Mouse (Mus musculus) limb, embryonic 15.5 days (tissue): Measurements from ENCODE around the gene Plaa. TPM values are rescaled to one million over a fixed set of nuclear protein-coding genes. Genes with fewer than 3 reads are reported as not detected.
"Not testable (repeated sequence)": the region's sequence is repeated elsewhere in the genome, so short reads cannot be mapped to it uniquely, and the experiment has no call there.

Experiments
- ATAC-seq: fragments of 200-750 bp; cut with Nextera tagmentation; 2 replicates; pipeline ENCODE4 v1.8.0; 2017; ENCODE audit warnings: low read depth, moderate TSS enrichment; ENCODE audit not compliant: insufficient number of reproducible peaks, low FRiP score, low TSS enrichment
- H3K27ac ChIP-seq: fragments of 300-500 bp; sonication (generic); 2 replicates; pipeline ENCODE4 v1.5.1; 2015; ENCODE audit warnings: moderate library complexity, mild to moderate bottlenecking, inconsistent platforms
- H3K27me3 ChIP-seq: fragments of 300-500 bp; sonication (generic); 2 replicates; pipeline ENCODE4 v1.6.1; 2015; ENCODE audit warnings: inconsistent platforms
- H3K36me3 ChIP-seq: fragments of 300-500 bp; sonication (generic); 2 replicates; pipeline ENCODE4 v1.6.1; 2015; ENCODE audit warnings: inconsistent platforms
- H3K4me1 ChIP-seq: fragments of 300-500 bp; sonication (generic); 2 replicates; pipeline ENCODE4 v1.6.1; 2015; ENCODE audit warnings: inconsistent platforms
- H3K4me2 ChIP-seq: fragments of 300-500 bp; sonication (generic); 2 replicates; pipeline ENCODE4 v1.6.1; 2015; ENCODE audit warnings: mild to moderate bottlenecking, inconsistent platforms
- H3K4me3 ChIP-seq: fragments of 300-500 bp; sonication (generic); 2 replicates; pipeline ENCODE4 v1.5.1; 2015; ENCODE audit warnings: mild to moderate bottlenecking, inconsistent platforms
- H3K9ac ChIP-seq: fragments of 300-500 bp; sonication (generic); 2 replicates; pipeline ENCODE4 v1.6.1; 2015; ENCODE audit warnings: inconsistent platforms
- H3K9me3 ChIP-seq: fragments of 300-500 bp; sonication (generic); 2 replicates; pipeline ENCODE4 v1.6.1; 2016; ENCODE audit warnings: inconsistent platforms
- WGBS: fragments of 180-500 bp; shearing (Covaris S2); methylation state at CpG from one replicate; pipeline ENCODE4 v1.1.7; 2015; 5-methylcytosine and 5-hydroxymethylcytosine counted together
- polyA plus RNA-seq: library from polyadenylated mRNA; unstranded; fragments of >200 nt; fragmentation: Nextera tagmentation; extraction: Ambion mirVana; gene quantifications from 2 replicates; pipeline ENCODE4 v1.2.1, GENCODE M21; 2015

Plaa gene
- 55.8 and 57.3 TPM in 2 replicates for polyA plus RNA-seq

- Histone ChIP-seq H3K4me1 (peaks cover 13% of the 10 kb centered on the region), H3K9ac (peak within 1 kb of the TSS; percentile 71), H3K27me3 (no peaks in the 10 kb centered on the region), H3K4me3 (peak within 1 kb of the TSS; percentile 68), H3K4me2 (peak within 1 kb of the TSS; percentile 74), H3K27ac (peak within 1 kb of the TSS; percentile 92), H3K36me3 (no peaks in the 10 kb centered on the region), H3K9me3 (no peaks in the 10 kb centered on the region)
- peak; percentile 98 for ATAC-seq
- WGBS = under 1% methylated on average over 61 of the region's 61 CpGs
Observed at GRCm38 (mm10) chr4:94603031-94603629, at the start of gene Plaa. Gene Plaa (minus strand): TSS chr4:94603244.

GRCm38 (mm10) chr4:94650426-94651175, 47.6 kb upstream of the Plaa start:
- not testable (repeated sequence) for H3K27ac ChIP-seq, ATAC-seq, H3K4me3 ChIP-seq, H3K4me1 ChIP-seq, H3K27me3 ChIP-seq, H3K9me3 ChIP-seq, H3K9ac ChIP-seq, H3K4me2 ChIP-seq
- H3K36me3 ChIP-seq = peaks cover 17% of the 10 kb centered on the region; the same call in 1 of the 2 replicates
- 64% methylated on average over 5 of the region's 5 CpGs for WGBS

- Histone ChIP-seq H3K4me2 (no peak within 1 kb of the TSS), H3K27me3 (no peaks in the 10 kb centered on the region)
- 70% methylated on average over 3 of the region's 3 CpGs for WGBS
Observed at GRCm38 (mm10) chr4:94649920-94650319, 46.9 kb upstream of the Plaa start, which contains the start of gene Lrrc19. Gene Lrrc19 (minus strand): TSS chr4:94650144.

GRCm38 (mm10) chr4:94643141-94643540, 40.1 kb upstream of the Plaa start:
- Histone ChIP-seq H3K4me2 (no peak overlapping the region), H3K9me3 (no peaks in the 10 kb centered on the region), H3K4me1 (no peaks in the 10 kb centered on the region), H3K27me3 (no peaks in the 10 kb centered on the region), H3K4me3 (no peak overlapping the region), H3K36me3 (0 out of 2 replicates have a peak, but pooled peaks cover 2% of the 10 kb centered on the region), H3K9ac (no peak overlapping the region), H3K27ac (no peak overlapping the region)
- ATAC-seq = no peak
- 90% methylated on average over 2 of the region's 2 CpGs for WGBS

More at GRCm38 (mm10) chr4:94649920-94650319, 46.9 kb upstream of the Plaa start, which contains the start of gene Lrrc19:
- no peaks in the 10 kb centered on the region for H3K4me1 ChIP-seq
- H3K27ac ChIP-seq = no peak within 1 kb of the TSS
- H3K9ac ChIP-seq = no peak within 1 kb of the TSS
- no peaks in the 10 kb centered on the region for H3K9me3 ChIP-seq
- no peak for ATAC-seq
- H3K4me3 ChIP-seq = no peak within 1 kb of the TSS
- peaks cover 10% of the 10 kb centered on the region; the same call in 1 of the 2 replicates for H3K36me3 ChIP-seq

- H3K4me3 ChIP-seq = no peak overlapping the region
- WGBS = 65% methylated on average over 2 of the region's 2 CpGs
- H3K9ac ChIP-seq = no peak overlapping the region
- no peak overlapping the region for H3K27ac ChIP-seq
- H3K36me3 ChIP-seq = peaks cover 8% of the 10 kb centered on the region
- H3K4me2 ChIP-seq = no peak overlapping the region
- no peaks in the 10 kb centered on the region for H3K9me3 ChIP-seq
- peaks cover 2% of the 10 kb centered on the region; the same call in 1 of the 2 replicates for H3K4me1 ChIP-seq
- no peak for ATAC-seq
- H3K27me3 ChIP-seq = no peaks in the 10 kb centered on the region
Observed at GRCm38 (mm10) chr4:94620077-94620476, 17.0 kb upstream of the Plaa start.

- Histone ChIP-seq H3K27ac (peak overlapping the region; percentile 84), H3K4me3 (peak overlapping the region; percentile 70), H3K27me3 (no peaks in the 10 kb centered on the region), H3K9ac (peak overlapping the region; percentile 72), H3K36me3 (no peaks in the 10 kb centered on the region), H3K9me3 (no peaks in the 10 kb centered on the region), H3K4me2 (peak overlapping the region; percentile 59), H3K4me1 (peaks cover 4% of the 10 kb centered on the region; the same call in 1 of the 2 replicates)
- 0% methylated on average over 18 of the region's 18 CpGs for WGBS
- ATAC-seq = peak; percentile 69
Observed at GRCm38 (mm10) chr4:94614627-94615006, 11.6 kb upstream of the Plaa start.

GRCm38 (mm10) chr4:94613972-94614626, 11.1 kb upstream of the Plaa start, which contains the start of gene Ift74:
Gene Ift74 (plus strand): TSS chr4:94614491.
- 3% methylated on average over 29 of the region's 29 CpGs for WGBS
- Histone ChIP-seq H3K4me1 (peaks cover 4% of the 10 kb centered on the region; the same call in 1 of the 2 replicates), H3K9me3 (no peaks in the 10 kb centered on the region), H3K9ac (peak within 1 kb of the TSS; percentile 72), H3K27ac (peak within 1 kb of the TSS; percentile 84), H3K27me3 (no peaks in the 10 kb centered on the region), H3K4me2 (peak within 1 kb of the TSS; percentile 59), H3K36me3 (no peaks in the 10 kb centered on the region), H3K4me3 (peak within 1 kb of the TSS; percentile 70)
- ATAC-seq = peak; percentile 99

- H3K9me3 ChIP-seq = no peaks in the 10 kb centered on the region
- no peaks in the 10 kb centered on the region for H3K27me3 ChIP-seq
- H3K4me3 ChIP-seq = no peak overlapping the region
- no peaks in the 10 kb centered on the region for H3K36me3 ChIP-seq
- H3K9ac ChIP-seq = no peak overlapping the region
- H3K4me1 ChIP-seq = peaks cover 4% of the 10 kb centered on the region; the same call in 1 of the 2 replicates
- 81% methylated on average over 3 of the region's 3 CpGs for WGBS
- no peak overlapping the region for H3K27ac ChIP-seq
- no peak overlapping the region for H3K4me2 ChIP-seq
- ATAC-seq = no peak
Observed at GRCm38 (mm10) chr4:94610339-94610738, 7.3 kb upstream of the Plaa start.

- H3K36me3 ChIP-seq = no peaks in the 10 kb centered on the region
- H3K4me3 ChIP-seq = no peak overlapping the region
- H3K9ac ChIP-seq = no peak overlapping the region
- H3K27me3 ChIP-seq = no peaks in the 10 kb centered on the region
- no peak overlapping the region for H3K4me2 ChIP-seq
- no peak for ATAC-seq
- H3K27ac ChIP-seq = no peak overlapping the region
- WGBS = 88% methylated on average over 2 of the region's 2 CpGs
- peaks cover 13% of the 10 kb centered on the region for H3K4me1 ChIP-seq
- no peaks in the 10 kb centered on the region for H3K9me3 ChIP-seq
Observed at GRCm38 (mm10) chr4:94605591-94605990, 2.5 kb upstream of the Plaa start.

- H3K9me3 ChIP-seq = no peaks in the 10 kb centered on the region
- H3K4me2 ChIP-seq = no peak overlapping the region
- no peak overlapping the region for H3K4me3 ChIP-seq
- no peak for ATAC-seq
- H3K27me3 ChIP-seq = no peaks in the 10 kb centered on the region
- no peaks in the 10 kb centered on the region for H3K36me3 ChIP-seq
- 81% methylated on average over 2 of the region's 2 CpGs for WGBS
- H3K4me1 ChIP-seq = peaks cover 13% of the 10 kb centered on the region
- H3K27ac ChIP-seq = no peak overlapping the region
- H3K9ac ChIP-seq = no peak overlapping the region
Observed at GRCm38 (mm10) chr4:94604452-94605019, 1.5 kb upstream of the Plaa start.

- peak overlapping the region; percentile 68 for H3K4me3 ChIP-seq
- under 1% methylated on average over 33 of the region's 33 CpGs for WGBS
- peak overlapping the region; percentile 92 for H3K27ac ChIP-seq
- H3K4me2 ChIP-seq = peak overlapping the region; percentile 63
- peaks cover 13% of the 10 kb centered on the region for H3K4me1 ChIP-seq
- peak; percentile 45 for ATAC-seq
- H3K36me3 ChIP-seq = no peaks in the 10 kb centered on the region
- H3K27me3 ChIP-seq = no peaks in the 10 kb centered on the region
- peak overlapping the region; percentile 71 for H3K9ac ChIP-seq
- H3K9me3 ChIP-seq = no peaks in the 10 kb centered on the region
Observed at GRCm38 (mm10) chr4:94602496-94603030, 481 bp downstream of the Plaa start.
